Comparison of ENCODE assay signal across 8 mouse cellular contexts in the genomic region with DNA sequence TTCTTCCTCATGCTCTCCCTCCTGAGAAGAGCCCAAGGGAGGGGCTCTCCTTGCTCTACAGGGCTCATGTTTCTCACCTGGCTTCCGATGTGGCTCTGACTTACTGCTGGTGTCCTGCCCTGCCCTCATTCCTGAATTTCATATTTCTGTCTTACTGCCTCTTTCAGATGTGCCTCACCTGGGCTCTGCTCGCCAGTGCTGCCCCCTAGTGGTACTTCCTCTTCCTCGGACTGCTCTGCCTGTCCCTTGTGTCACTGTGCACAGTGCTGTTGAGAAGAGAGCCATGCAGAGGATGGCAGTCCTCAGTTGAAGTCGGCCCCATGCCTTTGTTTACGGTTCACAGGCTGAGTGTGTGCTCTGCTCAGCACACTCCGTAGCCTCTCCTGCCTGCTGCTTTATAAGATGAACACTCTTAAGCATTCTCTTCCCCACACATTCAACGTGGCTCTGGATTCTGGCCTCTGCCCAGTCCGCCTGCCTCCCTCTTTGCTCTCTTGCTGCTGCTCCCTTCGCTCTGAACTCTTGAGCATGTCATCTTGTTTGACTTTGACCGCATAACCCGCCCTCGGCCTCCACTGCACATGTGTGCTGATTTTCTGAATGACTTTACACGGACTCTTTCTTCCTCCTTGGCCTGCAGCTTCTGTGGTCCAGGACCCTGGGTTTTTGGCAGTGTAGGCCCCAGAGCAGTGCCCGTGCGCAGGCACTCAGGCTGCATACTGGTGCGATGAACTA.
DNase-seq lines count a peak whose midpoint lies in the region; ATAC-seq and TF ChIP-seq lines count a peak whose summit lies in the region.

No protein-coding gene starts in this region.

- WGBS in embryonic facial prominence, embryonic 14.5 days, result 62% methylated on average over 16 of the region's 16 CpGs
- 74% methylated on average over 16 of the region's 16 CpGs for WGBS in spleen, adult 2 months

- intact Hi-C loops in heart, postnatal 36 days (cut with DNase I), result loop anchor here (1.0 to 2.0 kb wide), 2 partner anchors 113 to 378 kb away; no protein-coding TSS in a partner anchor

- H3K9me3 ChIP-seq in embryonic facial prominence, embryonic 14.5 days (ENCODE audit: control insufficient read depth, low read length), result no peaks in the 10 kb centered on the region

- TF ChIP-seq POLR2A in spleen, adult 2 months (IDR thresholded peaks at IDR 0.05; ENCODE audit: low read depth, low read length), result no peak

- no peak overlapping the region for H3K4me2 ChIP-seq in embryonic facial prominence, embryonic 14.5 days (ENCODE audit: low read depth, low read length)

- peaks cover 39% of the 10 kb centered on the region for H3K4me1 ChIP-seq in embryonic facial prominence, embryonic 14.5 days (ENCODE audit: control insufficient read depth, insufficient read depth, low read length)
- peaks cover 6% of the 10 kb centered on the region; the same call in 1 of the 2 replicates for H3K4me1 ChIP-seq in spleen, adult 2 months (ENCODE audit: control insufficient read depth, insufficient read depth, insufficient read length)

- H3K27me3 ChIP-seq in embryonic facial prominence, embryonic 14.5 days (replicated peaks; ENCODE audit: control insufficient read depth, insufficient read depth, low read length), result no peaks in the 10 kb centered on the region
- H3K27me3 ChIP-seq in spleen, adult 2 months (ENCODE audit: control insufficient read depth, insufficient read depth, low read length), result no peaks in the 10 kb centered on the region

- no peaks in the 10 kb centered on the region for H3K36me3 ChIP-seq in embryonic facial prominence, embryonic 14.5 days (ENCODE audit: control insufficient read depth, insufficient read depth, low read length)
- H3K36me3 ChIP-seq in spleen, adult 2 months (ENCODE audit: control insufficient read depth, insufficient read depth, low read length), result no peaks in the 10 kb centered on the region

- peak; percentile 78; the same call in 1 of the 2 replicates for TF ChIP-seq CTCF in spleen, adult 2 months (IDR thresholded peaks at IDR 0.05; ENCODE audit: extremely low read depth, insufficient read depth, insufficient read length, insufficient replicate concordance)

- peak; percentile 78 for DNase-seq in ES-CJ7 (ENCODE audit: low read depth, low spot score)
- DNase-seq in adrenal gland, postnatal 36 days, result peak; percentile 78 to 87
- peak; percentile 61 for DNase-seq in embryonic facial prominence, embryonic 14.5 days (ENCODE audit: low spot score)
- peak; percentile 75 to 76 for DNase-seq in heart, postnatal 36 days
- DNase-seq in layer of hippocampus, adult 9-11 months, result peak; percentile 50
- DNase-seq in lung, postnatal 10 days, result peak; percentile 78
- DNase-seq in spleen, adult 2 months (ENCODE audit: low read depth in 1 of 2, low spot score in 2 of 2), result peak; percentile 21 to 76

- H3K4me3 ChIP-seq in embryonic facial prominence, embryonic 14.5 days (ENCODE audit: low read depth, low read length), result no peak overlapping the region
- no peak overlapping the region for H3K4me3 ChIP-seq in spleen, adult 2 months (ENCODE audit: extremely low read depth, insufficient read depth, insufficient read length)

- ATAC-seq in embryonic facial prominence, embryonic 14.5 days (ENCODE audit: low read depth), result 0 out of 2 replicates have a peak, but pooled peaks have one; percentile 34
- no peak for ATAC-seq in activated CD4-positive, CD25-positive, alpha-beta regulatory T cell, adult 4 months

- H3K27ac ChIP-seq in embryonic facial prominence, embryonic 14.5 days (replicated peaks; ENCODE audit: low read depth, low read length), result no peak overlapping the region
- no peak overlapping the region for H3K27ac ChIP-seq in spleen, adult 2 months (ENCODE audit: insufficient read depth, low read length)

- H3K9ac ChIP-seq in embryonic facial prominence, embryonic 14.5 days (ENCODE audit: low read depth, low read length), result no peak overlapping the region
